Mouse (Mus musculus): ENCODE results near the gene Sod3.

DNA sequence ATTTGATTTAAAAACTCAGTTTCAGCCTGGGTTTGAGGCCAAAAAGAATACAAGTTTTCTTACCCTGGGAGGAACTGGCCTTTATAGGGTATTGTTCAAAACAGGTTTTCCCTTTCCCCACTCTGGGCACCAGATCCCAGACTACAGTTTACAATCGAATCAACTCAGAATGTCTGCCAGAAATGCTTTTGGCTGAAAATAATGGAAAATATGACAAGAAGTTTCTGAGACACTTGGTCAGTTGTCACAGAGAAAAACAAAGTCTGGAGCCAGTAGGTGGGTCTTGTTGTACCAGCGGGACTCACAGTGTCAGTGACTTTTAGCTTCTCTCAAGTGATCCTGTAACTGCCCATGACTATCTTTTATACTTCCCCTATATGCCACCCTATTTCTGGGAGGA is 13.1 kb upstream of the Sod3 start:
- TF ChIP-seq CTCF (conservative IDR thresholded peaks at IDR 0.05; ENCODE audit: insufficient read depth, insufficient read length, low read depth, low read length) (no peak), POLR2A (IDR thresholded peaks at IDR 0.05; ENCODE audit: low read depth, low read length) (no peak)
